Mouse (Mus musculus): Measurements from ENCODE around the gene Cuta.

The Cuta gene

GRCm38 (mm10) chr17:26956309-26956708, 16.9 kb upstream of the Cuta start:
- DNase-seq (ENCODE audit: low spot score): no peak

- no peak for DNase-seq (ENCODE audit: low spot score)
Measured at GRCm38 (mm10) chr17:26953726-26954125, 14.4 kb upstream of the Cuta start.

- DNase-seq (ENCODE audit: low spot score): no peak
Measured at GRCm38 (mm10) chr17:26953201-26953600, 13.8 kb upstream of the Cuta start.

- DNase-seq (ENCODE audit: low spot score): no peak
Measured at GRCm38 (mm10) chr17:26951952-26952877, 12.8 kb upstream of the Cuta start.

- DNase-seq (ENCODE audit: low spot score): peak; percentile 45
Measured at GRCm38 (mm10) chr17:26951406-26951805, 12.0 kb upstream of the Cuta start.

- DNase-seq (ENCODE audit: low spot score): no peak
Measured at GRCm38 (mm10) chr17:26950560-26951288, 11.4 kb upstream of the Cuta start.

GRCm38 (mm10) chr17:26949866-26950265, 10.5 kb upstream of the Cuta start:
- DNase-seq (ENCODE audit: low spot score): no peak

- DNase-seq (ENCODE audit: low spot score): no peak
Measured at GRCm38 (mm10) chr17:26949051-26949577, 9.7 kb upstream of the Cuta start.

- DNase-seq (ENCODE audit: low spot score): peak; percentile 38
Measured at GRCm38 (mm10) chr17:26948316-26949050, 9.1 kb upstream of the Cuta start.

GRCm38 (mm10) chr17:26947231-26948100, 8.1 kb upstream of the Cuta start:
- no peak for DNase-seq (ENCODE audit: low spot score)

- no peak for DNase-seq (ENCODE audit: low spot score)
Measured at GRCm38 (mm10) chr17:26946567-26946966, 7.2 kb upstream of the Cuta start.

- no peak for DNase-seq (ENCODE audit: low spot score)
Measured at GRCm38 (mm10) chr17:26945824-26946495, 6.6 kb upstream of the Cuta start.

GRCm38 (mm10) chr17:26941841-26942570, 2.6 kb upstream of the Cuta start:
- no peak for DNase-seq (ENCODE audit: low spot score)

- no peak for DNase-seq (ENCODE audit: low spot score)
Measured at GRCm38 (mm10) chr17:26941031-26941789, 1.8 kb upstream of the Cuta start, which contains the start of gene Syngap1. Gene Syngap1 (plus strand): TSS chr17:26941253.

- DNase-seq (ENCODE audit: low spot score): no peak
Measured at GRCm38 (mm10) chr17:26939973-26940300, 568 bp upstream of the Cuta start.

- no peak for DNase-seq (ENCODE audit: low spot score)
Measured at GRCm38 (mm10) chr17:26938731-26939130, 638 bp downstream of the Cuta start.

GRCm38 (mm10) chr17:26937883-26938695, 1.3 kb downstream of the Cuta start:
- DNase-seq (ENCODE audit: low spot score): no peak

Data from spleen, adult 12 weeks (tissue).